ENCODE assay signal across 12 mouse cellular contexts in genomic region chr5:22813426-22813825, GRCm38 (mm10).
"Had no signal": no experiment of that assay in that cellular context is flagged by ENCODE, and none has a peak within 500 bp of the region (broad histone marks: within the 10 kb centered on the region; RNA-seq: fewer than 3 reads in every experiment).

No protein-coding gene starts in this region.

- H3K27ac ChIP-seq: limb, embryonic 10.5 days; liver, embryonic 15.5 days; macrophage; midbrain, embryonic 15.5 days; neural tube, embryonic 13.5 days had no signal

- H3K4me3 ChIP-seq: limb, embryonic 10.5 days; liver, embryonic 15.5 days; megakaryocyte, embryonic 14.5 days; midbrain, embryonic 15.5 days; neural tube, embryonic 13.5 days had no signal

- DNase-seq: kidney, adult 9 months; kidney, postnatal 10 days; lung, embryonic 14.5 days; lung, postnatal 10 days; retina, postnatal 1 day; thymus, postnatal 4 days had no signal
